Mouse (Mus musculus) right cerebral cortex, postnatal 4 days (tissue): ENCODE measurements around the gene Rps27rt.
"Not testable (repeated sequence)": the region's sequence is repeated elsewhere in the genome, so short reads cannot be mapped to it uniquely, and the experiment has no call there.

ENCODE experiments used
- DNase-seq: peaks from one replicate; pipeline ENCODE4 v3.0.0-alpha.2; 2022

Rps27rt gene

DNA sequence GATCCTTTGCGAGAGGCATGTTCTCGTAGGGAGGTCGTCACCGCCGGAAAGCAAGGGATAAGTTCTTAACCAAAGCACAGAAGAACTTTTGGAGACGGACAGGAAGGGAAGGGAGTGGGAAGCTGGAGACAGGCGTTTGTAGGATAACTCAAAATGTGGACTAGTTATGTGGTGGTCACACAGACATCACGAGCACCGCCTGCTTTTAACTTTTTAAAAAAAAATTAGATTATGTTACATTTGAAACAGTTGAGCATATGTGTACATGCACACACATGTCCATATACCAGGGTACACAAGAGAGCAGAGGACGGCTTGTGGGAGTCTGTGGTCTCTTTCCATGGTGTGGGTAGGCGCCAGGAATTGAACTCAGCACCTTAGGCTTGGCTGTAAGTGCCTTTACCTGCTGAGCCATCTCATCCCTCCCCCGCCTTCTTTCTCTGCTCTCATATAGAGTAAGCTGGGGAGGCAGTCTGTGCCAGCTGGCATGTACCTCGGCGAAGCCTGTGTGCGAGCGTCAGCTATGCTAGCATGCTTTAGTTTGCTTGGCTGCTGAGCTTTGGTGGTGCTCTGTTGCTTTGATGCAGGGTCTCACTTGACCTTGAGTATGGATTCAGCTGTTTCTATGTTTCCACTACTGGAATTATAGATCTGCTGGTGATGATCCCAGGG lies at the start of gene Rps27rt:
Gene Rps27rt (minus strand): TSS at position 51 of the 672 bp plus-strand sequence.
- peak; percentile 32 for DNase-seq

- not testable (repeated sequence) for DNase-seq
These were observed 48.5 kb upstream of the Rps27rt start for GRCm38 (mm10) chr9:115031046-115031445.

DNA sequence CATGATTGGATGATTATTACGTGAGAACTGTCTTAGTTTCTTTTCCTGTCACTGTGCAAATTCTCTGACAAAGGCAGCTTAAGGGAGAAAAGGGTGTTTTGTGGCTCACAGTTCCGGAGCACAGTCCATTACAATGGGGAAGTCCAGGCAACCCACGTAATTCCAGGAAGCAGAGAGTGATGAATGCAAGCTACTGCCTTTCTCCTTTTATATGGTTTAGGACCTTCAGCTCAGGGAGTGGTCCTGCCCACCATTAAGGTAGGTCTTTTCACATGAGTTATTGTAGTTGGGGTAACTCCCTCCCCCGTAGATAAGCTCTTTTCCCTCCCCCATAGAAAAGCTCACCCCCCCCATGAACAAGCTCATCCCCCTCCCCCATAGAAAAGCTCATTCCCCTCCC lies 48.0 kb upstream of the Rps27rt start:
- no peak for DNase-seq

DNA sequence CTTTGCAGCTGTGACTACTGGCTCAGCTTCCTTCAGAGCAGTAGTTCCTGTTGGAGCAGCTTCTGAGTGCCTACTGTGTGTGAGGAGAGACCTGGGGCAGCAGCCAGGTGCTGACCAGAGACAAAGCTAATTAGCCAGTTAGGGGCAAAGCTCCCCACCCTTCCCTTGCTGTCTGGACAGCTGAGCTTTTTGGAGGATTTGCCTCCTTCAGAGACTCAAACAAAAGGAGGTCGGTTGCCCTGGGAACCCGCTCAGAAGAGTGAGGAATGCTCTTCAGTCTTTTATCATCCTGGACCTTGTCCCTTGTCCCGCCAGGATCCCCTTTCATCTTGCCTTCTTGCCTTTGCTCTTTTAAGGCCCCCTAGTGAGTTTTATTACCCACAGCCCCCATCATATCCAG lies 46.8 kb upstream of the Rps27rt start:
- DNase-seq, result no peak

DNA sequence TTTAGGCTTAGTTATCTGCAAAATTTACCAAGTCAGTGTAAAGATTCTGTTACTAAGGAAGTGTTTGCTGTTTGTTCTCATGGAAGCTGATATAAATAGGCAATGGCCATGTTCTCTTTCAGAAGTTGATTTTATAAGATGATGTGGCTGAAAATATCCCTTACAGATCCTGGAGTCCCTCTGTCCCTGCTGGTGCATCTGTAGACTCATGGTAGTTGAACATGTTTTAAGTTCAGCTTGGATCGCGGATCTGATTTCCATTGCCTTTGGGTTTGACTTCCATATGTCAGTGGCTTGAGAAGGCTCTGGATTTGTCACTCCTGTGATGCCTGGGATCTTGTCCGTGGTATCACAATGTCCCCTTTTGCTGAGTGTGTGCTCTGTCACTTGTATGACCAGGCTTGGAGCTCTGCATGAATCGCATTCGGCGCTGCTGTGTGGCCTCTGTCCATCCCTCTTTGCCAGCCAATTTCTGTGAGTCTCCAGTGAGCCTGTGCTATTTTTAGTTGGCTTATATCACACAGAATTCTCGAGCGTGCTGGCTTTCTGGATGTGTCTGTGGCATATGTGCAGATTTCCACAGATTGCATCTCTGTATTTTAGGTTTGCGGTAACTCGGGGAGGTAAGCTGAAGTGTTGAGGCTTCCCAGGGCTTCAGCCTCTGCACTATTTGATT lies 41.3 kb upstream of the Rps27rt start:
- DNase-seq, result no peak

- peak; percentile 37 for DNase-seq
These were observed 40.6 kb upstream of the Rps27rt start for GRCm38 (mm10) chr9:115023137-115023536.

DNA sequence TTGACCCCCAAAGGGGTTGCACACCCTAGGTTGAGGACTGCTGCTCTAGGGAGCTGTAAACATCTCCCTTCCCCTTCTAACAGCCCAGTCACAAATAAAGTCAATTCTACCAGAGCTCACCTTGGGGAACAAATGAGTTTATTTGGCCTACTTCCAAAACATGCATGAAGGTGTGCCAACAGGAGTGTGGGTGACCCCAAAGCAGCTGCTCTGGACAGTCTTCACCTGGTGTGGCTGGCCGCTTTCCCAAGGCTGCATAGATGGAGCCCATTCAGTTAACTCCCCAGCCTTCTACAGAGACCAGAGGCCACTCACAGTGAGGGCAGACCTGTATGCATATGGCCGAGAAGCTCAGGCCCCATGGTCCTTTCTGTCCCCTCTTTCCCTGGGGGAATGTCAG lies 38.9 kb upstream of the Rps27rt start:
- DNase-seq, result no peak

DNA sequence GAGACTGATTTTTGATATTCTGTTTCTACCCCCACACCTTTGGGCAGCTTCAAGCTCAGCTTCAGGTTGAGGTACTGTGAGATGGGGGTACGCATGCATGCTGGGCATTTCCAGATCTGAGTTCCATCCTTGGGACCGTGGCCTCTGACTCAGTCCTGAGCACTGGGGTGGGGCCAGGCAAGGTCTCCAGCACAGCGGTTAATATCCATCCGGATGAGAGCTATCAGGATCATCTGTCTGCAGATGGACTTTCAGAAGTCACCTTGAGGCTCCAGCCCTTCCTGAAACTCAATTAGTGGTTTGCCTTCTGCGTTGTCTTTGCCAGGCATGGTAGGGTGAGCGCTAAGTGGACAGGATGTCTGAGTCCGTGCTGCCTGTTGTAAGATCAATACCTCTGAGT lies 37.6 kb upstream of the Rps27rt start:
- no peak for DNase-seq

DNA sequence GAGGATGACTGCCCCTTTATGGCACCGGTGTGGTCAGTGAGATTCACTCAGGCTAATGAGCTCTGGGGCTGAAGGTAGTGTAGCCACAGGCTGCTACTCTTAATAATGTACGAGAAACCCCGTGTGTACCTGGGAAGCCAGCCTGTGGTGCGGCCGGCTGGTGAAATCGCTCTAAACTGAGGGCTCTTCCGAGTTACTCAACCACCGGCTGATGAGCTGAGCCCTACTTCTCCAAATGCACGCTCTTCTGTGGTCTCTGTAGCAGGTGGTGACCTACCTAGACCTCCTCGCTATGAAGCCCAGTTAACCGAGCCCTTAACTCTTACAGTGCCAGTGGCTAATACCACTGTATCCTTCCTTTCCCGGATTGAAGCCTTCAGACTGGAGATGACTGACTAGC lies 29.8 kb upstream of the Rps27rt start:
- DNase-seq, result no peak

DNA sequence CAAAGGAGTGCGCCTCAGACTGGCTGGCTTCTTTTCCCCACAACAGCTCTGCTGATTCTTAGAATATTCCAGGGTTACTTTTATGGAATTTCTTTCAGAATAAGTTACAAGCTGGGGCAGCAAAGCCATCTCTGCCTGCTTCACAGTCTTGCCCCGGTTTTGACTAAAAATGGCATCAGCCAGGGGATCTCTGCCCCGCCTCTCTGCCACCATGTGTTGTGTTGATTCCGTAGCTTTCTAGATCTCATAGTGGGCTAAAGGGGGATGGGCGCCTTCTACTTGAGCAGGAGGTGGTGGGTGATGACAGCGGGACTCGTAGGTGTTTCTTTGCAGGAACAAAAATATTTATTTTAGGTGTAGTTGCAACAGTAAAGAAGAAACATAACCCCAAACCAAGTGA lies 25.7 kb upstream of the Rps27rt start:
- DNase-seq, result no peak

GRCm38 (mm10) chr9:115007776-115008175 lies 25.2 kb upstream of the Rps27rt start:
- DNase-seq, result no peak

GRCm38 (mm10) chr9:115005446-115005845 lies 22.9 kb upstream of the Rps27rt start:
- no peak for DNase-seq

- no peak for DNase-seq
These were observed 17.2 kb upstream of the Rps27rt start for GRCm38 (mm10) chr9:114999771-115000146.

- no peak for DNase-seq
These were observed 16.7 kb upstream of the Rps27rt start for GRCm38 (mm10) chr9:114999010-114999770.

GRCm38 (mm10) chr9:114996489-114996888 lies 13.9 kb upstream of the Rps27rt start:
- DNase-seq, result no peak

DNA sequence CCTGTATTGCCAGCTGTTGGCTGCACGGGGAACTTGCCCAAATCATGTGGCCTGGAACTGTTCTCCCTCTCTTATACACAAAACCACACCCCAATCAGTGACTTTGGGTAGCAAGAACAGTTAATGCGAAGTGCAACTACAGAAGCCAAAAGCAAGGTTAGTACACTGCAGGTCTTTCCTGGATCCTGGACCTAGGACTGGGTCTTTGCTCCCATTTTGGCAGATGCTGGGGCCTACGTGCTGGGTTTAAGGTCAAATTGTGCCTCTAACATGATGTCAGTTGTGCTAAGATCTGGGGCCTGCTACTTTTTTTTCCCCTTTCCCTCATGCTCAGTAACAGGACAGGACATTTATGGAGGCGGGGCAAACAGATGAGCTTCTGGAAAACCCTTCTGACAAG lies 13.2 kb upstream of the Rps27rt start:
- no peak for DNase-seq

DNA sequence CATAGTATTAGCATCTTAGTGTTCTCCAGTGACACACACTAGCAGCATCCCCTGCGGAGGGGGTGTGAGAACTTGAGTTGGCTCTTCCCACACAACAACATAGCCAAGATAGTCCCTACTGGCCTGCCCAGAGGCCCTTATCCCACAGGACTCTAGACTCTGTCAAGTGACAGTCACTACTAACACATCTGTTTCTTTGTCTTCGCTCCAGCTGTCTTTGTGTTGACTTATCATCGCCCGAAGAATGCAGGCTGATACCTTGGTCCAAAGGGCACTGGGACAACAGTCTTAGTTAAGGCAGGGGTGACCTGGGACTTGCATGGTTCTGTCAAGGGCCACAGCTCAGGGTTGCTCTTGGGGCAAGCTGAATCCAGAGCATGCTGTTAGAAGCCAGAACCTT lies 12.7 kb upstream of the Rps27rt start:
- no peak for DNase-seq

- DNase-seq, result no peak
These were observed 10.0 kb upstream of the Rps27rt start for GRCm38 (mm10) chr9:114992528-114992927.

DNA sequence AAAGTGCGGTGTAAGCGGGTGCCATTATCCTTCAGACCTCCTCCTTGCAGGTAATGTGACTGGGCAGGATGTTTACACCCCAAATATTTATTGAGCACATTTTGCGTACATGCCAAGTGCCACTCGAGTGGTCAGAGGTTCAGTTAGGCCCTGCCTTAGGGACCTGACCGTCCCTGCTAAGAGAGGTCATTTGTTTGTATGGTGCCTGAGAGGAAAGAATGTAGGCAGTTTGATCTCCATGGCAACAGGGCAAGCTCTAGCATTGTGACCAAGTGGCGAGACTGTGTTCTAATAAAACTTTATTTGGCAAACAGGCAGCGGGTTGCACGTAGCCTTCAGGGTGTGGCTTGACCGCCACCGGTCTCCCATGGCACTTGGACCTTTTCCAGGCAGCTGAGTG lies 7.9 kb upstream of the Rps27rt start:
- DNase-seq, result no peak

DNA sequence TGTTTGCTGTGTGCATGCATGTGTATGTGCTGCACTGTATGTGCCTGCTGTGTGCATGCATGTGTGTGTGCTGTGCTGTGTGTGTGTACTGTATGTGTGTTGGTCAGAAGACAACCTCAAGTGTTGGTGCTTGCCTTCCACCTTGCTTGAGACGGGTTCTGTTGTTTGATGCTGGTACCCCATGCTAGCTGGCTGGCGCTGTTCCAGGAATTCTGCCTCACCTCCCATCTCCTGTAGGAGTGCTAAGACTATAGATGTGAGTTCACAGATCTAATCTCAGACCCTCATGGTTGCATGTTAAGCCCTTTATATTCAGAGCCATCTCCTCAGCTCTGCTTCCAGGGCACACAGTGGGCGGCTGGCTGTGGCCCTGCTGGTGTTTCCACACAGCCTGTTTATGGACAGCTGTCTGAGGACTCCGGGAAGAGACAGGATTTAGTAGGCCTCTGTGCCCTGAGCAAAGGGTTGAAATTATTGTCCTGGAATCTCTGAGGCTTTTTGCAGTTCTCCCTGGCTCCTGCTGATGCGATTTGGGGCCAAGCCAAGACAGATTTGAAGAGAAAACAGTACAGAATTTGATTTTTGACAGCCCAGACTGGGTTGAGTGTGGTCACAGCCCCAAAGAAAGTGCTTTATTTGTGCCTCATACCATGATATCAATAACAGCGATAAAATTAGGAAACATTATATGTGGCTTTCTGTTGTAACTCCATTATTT lies 6.2 kb upstream of the Rps27rt start:
- DNase-seq, result peak; percentile 42

- DNase-seq, result no peak
These were observed 5.5 kb upstream of the Rps27rt start for GRCm38 (mm10) chr9:114988029-114988428.

- DNase-seq, result no peak
These were observed 3.8 kb upstream of the Rps27rt start for GRCm38 (mm10) chr9:114986361-114986760.

DNA sequence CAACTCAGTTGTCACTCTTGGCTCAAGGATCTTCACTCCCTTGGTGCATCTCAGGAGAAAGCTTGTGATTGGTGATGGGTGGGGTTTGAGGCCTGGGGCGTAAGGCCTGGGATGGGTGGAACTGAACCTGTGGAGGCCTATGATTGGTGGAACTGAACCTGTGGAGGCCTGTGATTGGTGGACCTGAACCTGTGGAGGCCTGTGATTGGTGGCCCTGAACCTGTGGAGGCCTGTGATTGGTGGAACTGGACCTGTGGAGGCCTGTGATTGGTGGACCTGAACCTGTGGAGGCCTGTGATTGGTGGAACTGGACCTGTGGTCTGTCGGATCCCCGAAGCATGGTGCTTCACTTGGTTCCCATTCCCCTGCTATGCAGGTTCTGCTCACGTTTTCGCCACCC lies 3.2 kb upstream of the Rps27rt start:
- no peak for DNase-seq
